Mouse (Mus musculus) kidney, postnatal 36 days (tissue): ENCODE data around the gene Epn1.
"Not testable (repeated sequence)": the region's sequence is repeated elsewhere in the genome, so short reads cannot be mapped to it uniquely, and the experiment has no call there.

Experiments
- DNase-seq, 2 experiments: peaks; one replicate each; pipeline ENCODE4 v3.0.0; 2021 to 2022; ENCODE audit warnings: mixed read lengths in 2 of 2

The Epn1 gene

GRCm38 (mm10) chr7:5059421-5059820, 20.6 kb upstream of the Epn1 start:
- no peak for DNase-seq

GRCm38 (mm10) chr7:5060239-5060731, 19.8 kb upstream of the Epn1 start:
- peak; percentile 87 to 91 for DNase-seq

GRCm38 (mm10) chr7:5060944-5061773, 18.9 kb upstream of the Epn1 start:
- peak; percentile 99 for DNase-seq

GRCm38 (mm10) chr7:5061774-5062359, 18.2 kb upstream of the Epn1 start, which contains the start of gene U2af2:
TSS of gene U2af2 (plus strand) at chr7:5062143.
- DNase-seq: peak; percentile 95 to 98

- peak; percentile 77 to 81 for DNase-seq
Observed at GRCm38 (mm10) chr7:5062360-5063001, 17.6 kb upstream of the Epn1 start.

- DNase-seq: no peak
Observed at GRCm38 (mm10) chr7:5064886-5065285, 15.1 kb upstream of the Epn1 start.

GRCm38 (mm10) chr7:5073586-5073985, 6.4 kb upstream of the Epn1 start:
- no peak for DNase-seq

GRCm38 (mm10) chr7:5074984-5075383, 5.1 kb upstream of the Epn1 start:
- peak in 1 of 2 experiments; percentile 50 for DNase-seq

GRCm38 (mm10) chr7:5076931-5077330, 3.1 kb upstream of the Epn1 start:
- no peak for DNase-seq

GRCm38 (mm10) chr7:5079365-5080009, 548 bp upstream of the Epn1 start:
- DNase-seq: not testable (repeated sequence)

GRCm38 (mm10) chr7:5080815-5081214, 780 bp downstream of the Epn1 start:
- DNase-seq: no peak

GRCm38 (mm10) chr7:5081241-5081640, 1.2 kb downstream of the Epn1 start:
- DNase-seq: no peak

- DNase-seq: no peak
Observed at GRCm38 (mm10) chr7:5081939-5082338, 1.9 kb downstream of the Epn1 start.

- peak; percentile 70 to 74 for DNase-seq
Observed at GRCm38 (mm10) chr7:5083325-5084105, 3.5 kb downstream of the Epn1 start.

- DNase-seq: no peak
Observed at GRCm38 (mm10) chr7:5085512-5085911, 5.5 kb downstream of the Epn1 start.

GRCm38 (mm10) chr7:5086921-5087440, 6.9 kb downstream of the Epn1 start:
- DNase-seq: peak; percentile 24 to 53

GRCm38 (mm10) chr7:5087886-5088285, 7.9 kb downstream of the Epn1 start:
- peak; percentile 61 to 68 for DNase-seq

GRCm38 (mm10) chr7:5089853-5090252, 9.8 kb downstream of the Epn1 start:
- DNase-seq: no peak

- peak in 1 of 2 experiments; percentile 27 for DNase-seq
Observed at GRCm38 (mm10) chr7:5091008-5091728, 11.1 kb downstream of the Epn1 start.

- DNase-seq: no peak
Observed at GRCm38 (mm10) chr7:5092381-5092780, 12.3 kb downstream of the Epn1 start.
